Mouse (Mus musculus) ES-Bruce4 (cell line): ENCODE measurements around the gene Spef2. TPM values are rescaled to one million over a fixed set of nuclear protein-coding genes. Genes with fewer than 3 reads are reported as not detected.
"Not testable (repeated sequence)": the region's sequence is repeated elsewhere in the genome, so short reads cannot be mapped to it uniquely, and the experiment has no call there.

Experiments used
- H3K27ac ChIP-seq: 2 replicates; pipeline ENCODE4 v1.5.1; 2012; ENCODE audit warnings: low read length, inconsistent platforms; ENCODE audit not compliant: insufficient read depth
- H3K27me3 ChIP-seq: 2 replicates; pipeline ENCODE4 v1.6.1; 2012; ENCODE audit warnings: mild to moderate bottlenecking, low read length, inconsistent platforms; ENCODE audit not compliant: control insufficient read depth, poor library complexity, insufficient read depth, severe bottlenecking
- H3K36me3 ChIP-seq: 2 replicates; pipeline ENCODE4 v1.6.1; 2012; ENCODE audit warnings: inconsistent platforms, mild to moderate bottlenecking, low read length, moderate library complexity; ENCODE audit not compliant: control insufficient read depth, poor library complexity, insufficient read depth, severe bottlenecking
- H3K4me1 ChIP-seq: one replicate; pipeline ENCODE4 v1.8.1; 2011; ENCODE audit warnings: low read length; ENCODE audit not compliant: control insufficient read depth, insufficient read depth
- H3K4me3 ChIP-seq: 2 replicates; pipeline ENCODE4 v1.5.1; 2011; ENCODE audit warnings: low read depth, mild to moderate bottlenecking, low read length
- H3K9ac ChIP-seq: 2 replicates; pipeline ENCODE4 v1.6.1; 2012; ENCODE audit warnings: low read depth, mild to moderate bottlenecking, inconsistent platforms; ENCODE audit not compliant: poor library complexity, severe bottlenecking
- H3K9me3 ChIP-seq: replicated peaks from 2 replicates; pipeline ENCODE4 v1.6.1; 2012; ENCODE audit warnings: mild to moderate bottlenecking, low read length, inconsistent platforms; ENCODE audit not compliant: control insufficient read depth, poor library complexity, insufficient read depth, severe bottlenecking
- CTCF ChIP-seq: IDR thresholded peaks from one replicate; pipeline ENCODE4 v1.8.1; 2011; ENCODE audit warnings: low read depth, low read length
- EP300 ChIP-seq: IDR thresholded peaks from 2 replicates; pipeline ENCODE4 v1.6.1; 2011; ENCODE audit warnings: low read depth, low read length; ENCODE audit not compliant: insufficient read depth
- POLR2A ChIP-seq: IDR thresholded peaks from one replicate; pipeline ENCODE4 v1.8.1; 2011; ENCODE audit warnings: low read length; ENCODE audit not compliant: insufficient read depth
- polyA plus RNA-seq: library from polyadenylated mRNA; stranded (reverse); fragments of >200 nt; gene quantifications from 2 replicates; pipeline ENCODE4 v1.2.4, GENCODE M21; 2011; ENCODE audit warnings: low read depth; ENCODE audit not compliant: missing spikeins, insufficient read depth, insufficient read length

Spef2 gene
- polyA plus RNA-seq, 1 experiment: 0.16 TPM

DNA sequence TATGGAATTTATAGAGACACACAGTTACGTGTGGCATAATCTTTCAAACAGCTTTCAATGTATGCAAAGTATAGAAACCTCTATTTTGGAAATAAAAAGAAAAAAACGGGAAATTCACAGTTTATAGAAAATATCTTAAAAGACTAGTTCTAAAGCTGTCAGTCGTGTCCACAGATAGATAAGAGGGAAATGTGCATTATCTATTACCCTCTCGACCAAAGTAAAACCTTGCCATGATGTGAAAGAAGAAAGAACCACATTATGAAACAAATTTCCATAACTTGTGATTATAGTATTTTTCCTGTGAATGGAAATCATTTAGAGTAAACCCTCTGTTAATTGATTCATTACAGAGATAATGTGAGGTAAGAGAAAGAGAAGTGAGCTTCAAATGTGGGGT is 65.2 kb downstream of the Spef2 start:
- Histone ChIP-seq H3K27ac (no peak overlapping the region), H3K4me1 (no peaks in the 10 kb centered on the region), H3K4me3 (no peak overlapping the region), H3K9me3 (no peaks in the 10 kb centered on the region), H3K9ac (no peak overlapping the region), H3K27me3 (no peaks in the 10 kb centered on the region), H3K36me3 (no peaks in the 10 kb centered on the region)
- TF ChIP-seq EP300: no peak

DNA sequence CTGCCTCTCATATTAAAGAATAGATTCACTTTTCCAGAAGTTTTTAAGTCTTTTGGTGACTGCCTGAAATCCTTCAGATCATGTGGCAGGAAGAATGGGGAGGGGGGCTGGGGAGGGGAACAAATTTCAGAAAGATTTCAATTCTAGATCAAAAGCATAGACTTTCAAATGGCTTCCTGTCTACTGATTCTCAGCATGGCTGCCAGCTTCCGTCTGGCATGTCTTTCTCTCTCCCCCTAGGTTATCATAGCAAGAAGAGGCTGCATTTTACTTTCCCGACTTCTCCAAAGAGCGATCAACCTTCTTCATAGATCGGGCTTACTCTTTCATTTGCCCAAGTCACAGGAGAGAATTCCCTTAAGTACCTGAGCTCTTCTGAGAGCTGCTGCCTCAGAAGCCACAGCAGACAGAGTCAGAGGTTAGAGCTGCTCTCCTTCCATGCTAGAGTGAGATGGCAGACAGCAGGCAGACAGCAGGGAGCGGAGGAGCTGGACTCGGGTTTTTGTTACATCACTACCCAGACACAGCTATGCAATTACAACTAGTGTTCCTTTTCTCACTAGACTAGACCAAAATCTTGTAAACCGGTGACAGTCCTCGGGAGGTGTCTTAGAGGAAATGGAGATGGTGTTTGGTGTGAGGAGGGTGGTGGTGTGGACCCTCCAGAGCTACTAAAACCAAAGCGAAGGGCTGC is 71.2 kb downstream of the Spef2 start:
- no peaks in the 10 kb centered on the region for H3K4me1 ChIP-seq
- H3K9ac ChIP-seq: no peak overlapping the region
- no peak overlapping the region for H3K27ac ChIP-seq
- no peak overlapping the region for H3K4me3 ChIP-seq
- no peaks in the 10 kb centered on the region for H3K36me3 ChIP-seq
- H3K27me3 ChIP-seq: no peaks in the 10 kb centered on the region
- TF ChIP-seq CTCF (no peak), POLR2A (no peak), EP300 (no peak)
- no peaks in the 10 kb centered on the region for H3K9me3 ChIP-seq

DNA sequence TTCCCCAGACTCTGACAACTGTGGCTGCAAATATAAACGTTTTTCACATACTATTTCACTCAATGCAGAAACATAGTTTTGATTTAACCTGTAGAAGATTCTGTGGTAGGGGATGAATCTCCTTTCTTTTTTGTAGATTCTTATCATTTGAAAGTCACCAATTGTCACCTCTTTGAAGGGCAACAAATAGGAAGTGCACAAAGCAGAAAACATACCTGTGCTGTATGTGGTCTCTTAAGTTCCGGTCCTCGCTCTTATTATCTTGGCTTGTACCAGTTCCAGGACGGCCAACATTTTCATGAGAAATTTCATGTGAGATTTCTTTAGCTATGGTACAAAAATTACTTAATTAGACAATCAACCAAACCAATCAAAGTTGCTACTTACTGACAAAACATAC is 80.1 kb downstream of the Spef2 start:
- Histone ChIP-seq H3K4me1 (no peaks in the 10 kb centered on the region), H3K27me3 (no peaks in the 10 kb centered on the region), H3K36me3 (no peaks in the 10 kb centered on the region), H3K27ac (no peak overlapping the region), H3K9ac (no peak overlapping the region), H3K4me3 (no peak overlapping the region), H3K9me3 (no peaks in the 10 kb centered on the region)
- TF ChIP-seq EP300 (no peak), POLR2A (no peak), CTCF (no peak)

DNA sequence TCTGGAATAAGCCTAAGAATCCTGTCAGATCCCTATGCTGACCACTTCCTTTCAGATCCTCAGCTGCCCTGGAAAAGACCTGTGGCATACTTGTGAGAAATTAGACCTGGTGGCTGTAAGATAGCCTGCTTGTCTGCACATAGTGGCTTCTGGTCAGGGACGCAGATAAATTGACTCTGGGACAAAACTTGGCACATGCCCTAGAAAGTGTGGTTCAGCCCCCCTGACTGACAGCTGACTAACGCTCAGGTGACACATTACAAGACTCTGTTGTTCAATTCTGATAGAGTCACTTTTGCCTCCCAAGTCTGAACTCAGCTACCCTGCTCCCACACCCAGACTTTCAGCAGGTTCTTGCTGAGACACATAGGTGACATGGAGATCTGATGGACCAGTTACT is 83.7 kb downstream of the Spef2 start:
- not testable (repeated sequence) for H3K4me3 ChIP-seq, H3K27ac ChIP-seq, H3K27me3 ChIP-seq, H3K36me3 ChIP-seq, H3K4me1 ChIP-seq, H3K9ac ChIP-seq, H3K9me3 ChIP-seq

DNA sequence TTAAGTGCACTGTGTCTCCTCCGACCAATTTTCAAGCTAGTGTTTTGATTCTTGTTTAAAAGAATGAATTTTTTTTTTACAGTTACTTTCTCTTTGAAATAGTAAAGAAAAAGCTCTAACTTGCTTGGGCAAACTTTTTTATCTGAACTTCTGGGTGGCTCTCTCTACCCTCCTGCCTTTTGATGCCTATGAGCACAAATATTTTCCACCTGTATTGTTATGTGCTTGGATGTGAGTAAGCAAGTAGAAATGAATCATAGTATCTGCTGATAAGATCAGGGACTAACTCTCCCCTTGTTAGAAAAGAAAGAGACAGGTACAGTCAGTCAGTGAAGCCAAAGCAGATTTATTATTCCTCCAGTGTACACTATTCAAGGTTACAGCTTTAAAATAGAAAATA is 87.5 kb downstream of the Spef2 start:
- TF ChIP-seq CTCF: no peak
- Histone ChIP-seq H3K27me3 (no peaks in the 10 kb centered on the region), H3K27ac (no peak overlapping the region), H3K4me3 (no peak overlapping the region), H3K9me3 (no peaks in the 10 kb centered on the region), H3K4me1 (no peaks in the 10 kb centered on the region), H3K36me3 (no peaks in the 10 kb centered on the region), H3K9ac (no peak overlapping the region)

DNA sequence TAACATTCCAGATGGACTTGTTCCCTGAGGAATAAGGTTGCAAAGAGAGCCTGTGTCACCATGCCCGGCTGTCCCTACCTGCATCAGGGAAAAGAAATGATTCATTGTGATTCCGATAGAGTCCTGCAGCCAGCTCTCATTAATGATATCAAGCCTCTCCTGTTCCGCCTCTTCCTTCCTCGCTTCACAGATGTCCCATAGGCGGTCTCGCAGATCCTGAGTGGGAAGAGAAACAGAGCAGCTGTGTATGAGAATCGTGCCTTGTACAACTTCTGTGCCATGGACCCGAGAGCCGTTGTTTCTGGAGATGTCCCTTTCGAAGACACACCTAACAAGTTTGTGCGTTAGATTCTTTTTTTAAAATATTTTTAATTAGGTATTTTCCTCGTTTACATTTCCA is 114.2 kb downstream of the Spef2 start:
- Histone ChIP-seq H3K27ac (no peak overlapping the region), H3K9ac (no peak overlapping the region), H3K27me3 (no peaks in the 10 kb centered on the region), H3K36me3 (no peaks in the 10 kb centered on the region), H3K4me3 (no peak overlapping the region), H3K4me1 (no peaks in the 10 kb centered on the region), H3K9me3 (no peaks in the 10 kb centered on the region)
- TF ChIP-seq POLR2A: no peak
- TF ChIP-seq EP300: no peak
- no peak for TF ChIP-seq CTCF

DNA sequence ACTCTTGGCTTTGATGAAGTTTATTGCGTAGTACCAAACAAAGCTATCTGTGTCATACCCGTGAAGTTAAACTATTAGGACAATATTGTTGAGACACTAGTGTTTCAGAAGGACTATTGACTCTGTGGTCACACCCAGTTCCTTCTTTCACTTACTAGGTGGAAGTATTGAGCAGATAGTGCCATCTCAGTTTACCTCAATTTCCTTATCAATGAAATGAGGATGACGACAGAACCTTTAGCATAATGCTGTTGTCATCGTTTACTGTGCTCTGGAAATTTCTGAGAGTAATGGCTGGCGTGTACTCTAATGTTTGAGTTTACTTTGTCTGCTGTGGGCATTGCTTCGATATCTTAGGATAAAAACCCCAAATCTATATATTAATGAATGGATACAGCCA is 117.0 kb downstream of the Spef2 start:
- Histone ChIP-seq H3K4me1 (no peaks in the 10 kb centered on the region), H3K9ac (no peak overlapping the region), H3K36me3 (no peaks in the 10 kb centered on the region), H3K9me3 (no peaks in the 10 kb centered on the region), H3K27me3 (no peaks in the 10 kb centered on the region), H3K27ac (no peak overlapping the region), H3K4me3 (no peak overlapping the region)
- no peak for TF ChIP-seq EP300
- TF ChIP-seq POLR2A: no peak
- no peak for TF ChIP-seq CTCF
